Mouse (Mus musculus): ENCODE data around the gene Hmx1. TPM values are rescaled to one million over a fixed set of nuclear protein-coding genes. Genes with fewer than 3 reads are reported as not detected.

Gene Hmx1
- polyA plus RNA-seq, 1 experiment from 2014 or later, result 0.11 TPM

DNA sequence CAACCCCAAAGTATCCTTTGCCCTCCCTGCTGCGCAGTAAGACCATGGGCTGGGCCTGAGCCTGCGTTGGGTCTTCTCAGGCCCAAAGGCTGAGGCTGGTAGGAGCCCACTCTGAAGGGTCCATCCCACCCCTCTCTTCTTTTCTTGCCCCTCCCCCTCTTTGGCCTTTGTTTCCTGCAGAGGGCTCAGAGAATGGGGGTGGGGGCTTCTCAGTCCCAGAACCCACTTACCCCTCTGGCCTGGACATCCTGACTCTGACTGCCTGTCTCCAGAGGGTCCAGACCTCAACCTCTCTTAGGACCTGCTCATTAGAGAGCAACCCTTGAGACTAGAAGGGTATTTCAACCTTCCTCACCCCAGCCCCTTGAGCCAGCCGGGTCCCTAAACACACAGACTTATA, 1.0 kb downstream of the Hmx1 start:
- Histone ChIP-seq H3K27me3 (peaks cover 100% of the 10 kb centered on the region), H3K4me3 (no peak overlapping the region), H3K36me3 (no peaks in the 10 kb centered on the region), H3K9me3 (no peaks in the 10 kb centered on the region), H3K27ac (no peak overlapping the region), H3K4me2 (replicated peaks) (no peak overlapping the region), H3K9ac (no peak overlapping the region), H3K4me1 (peaks cover 24% of the 10 kb centered on the region)
- 7% methylated on average over 3 of the region's 3 CpGs for WGBS
- ATAC-seq (ENCODE audit: low FRiP score, low read depth), result no peak

DNA sequence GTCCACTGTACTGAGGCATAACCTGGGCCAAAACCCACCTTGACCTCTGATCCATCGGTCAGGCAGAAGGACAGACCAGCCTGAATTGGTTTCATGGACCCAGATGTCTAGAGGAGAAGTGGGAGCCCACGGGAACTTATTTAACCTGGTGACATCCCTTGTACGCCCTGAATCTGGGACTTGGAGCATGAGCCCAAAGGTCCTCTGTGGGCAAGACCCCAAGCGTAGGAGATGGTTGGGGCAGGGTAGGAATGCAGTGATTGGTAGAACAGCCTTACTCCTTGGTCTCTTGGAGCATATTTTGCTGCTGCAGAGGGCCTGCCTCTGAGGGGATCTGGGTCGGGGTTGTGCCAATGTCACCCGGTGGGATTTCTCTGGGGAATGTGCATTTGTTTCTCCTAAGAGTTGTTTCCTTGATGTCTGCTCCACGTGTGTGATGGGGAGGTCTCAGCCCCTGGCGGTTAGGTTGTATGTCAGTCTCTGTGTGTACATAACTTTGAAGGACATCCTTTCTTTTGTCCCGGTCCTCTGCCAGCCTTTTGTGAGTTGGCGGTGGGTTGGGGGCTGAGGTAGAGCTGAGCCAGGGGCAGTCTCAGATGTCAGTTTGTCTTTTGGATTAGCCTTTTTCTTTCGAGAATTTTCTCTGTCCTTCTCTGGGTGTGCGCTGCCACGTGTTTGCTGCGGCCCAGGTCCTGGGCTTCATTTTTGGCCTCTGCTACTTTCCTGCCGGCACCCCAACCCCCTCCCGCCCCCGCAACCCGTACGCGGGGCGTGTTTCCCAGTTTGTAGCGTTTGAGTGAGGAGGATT, 2.1 kb downstream of the Hmx1 start:
- no peak overlapping the region for H3K9ac ChIP-seq
- WGBS, result 5% methylated on average over 22 of the region's 22 CpGs
- H3K4me2 ChIP-seq (replicated peaks), result peak overlapping the region; percentile 66
- H3K36me3 ChIP-seq, result no peaks in the 10 kb centered on the region
- peak overlapping the region; percentile 42 for H3K4me3 ChIP-seq
- peaks cover 100% of the 10 kb centered on the region for H3K27me3 ChIP-seq
- ATAC-seq (ENCODE audit: low FRiP score, low read depth), result no peak
- no peak overlapping the region for H3K27ac ChIP-seq
- H3K4me1 ChIP-seq, result peaks cover 28% of the 10 kb centered on the region
- H3K9me3 ChIP-seq, result no peaks in the 10 kb centered on the region

DNA sequence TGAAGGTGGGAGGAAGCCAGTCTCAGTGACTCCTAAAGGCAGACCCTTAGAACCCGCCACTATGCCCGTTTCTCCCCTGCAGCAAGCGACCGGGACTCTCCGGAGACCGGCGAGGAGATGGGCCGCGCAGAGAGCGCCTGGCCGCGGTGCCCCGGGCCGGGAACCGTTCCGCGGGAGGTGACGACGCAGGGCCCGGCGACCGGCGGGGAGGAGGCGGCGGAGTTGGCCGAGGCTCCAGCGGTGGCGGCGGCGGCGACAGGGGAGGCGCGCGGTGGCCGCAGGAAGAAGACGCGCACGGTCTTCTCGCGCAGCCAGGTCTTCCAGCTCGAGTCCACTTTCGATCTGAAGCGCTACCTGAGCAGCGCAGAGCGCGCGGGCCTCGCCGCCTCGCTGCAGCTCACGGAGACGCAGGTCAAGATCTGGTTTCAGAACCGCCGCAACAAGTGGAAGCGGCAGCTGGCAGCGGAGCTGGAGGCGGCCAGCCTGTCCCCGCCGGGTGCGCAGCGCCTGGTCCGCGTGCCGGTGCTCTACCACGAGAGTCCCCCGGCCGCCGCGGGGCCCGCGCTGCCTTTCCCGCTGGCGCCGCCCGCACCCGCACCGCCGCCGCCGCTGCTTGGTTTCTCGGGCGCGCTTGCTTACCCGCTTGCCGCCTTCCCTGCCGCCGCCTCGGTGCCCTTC, 2.9 kb downstream of the Hmx1 start:
- Histone ChIP-seq H3K27ac (no peak overlapping the region), H3K9me3 (no peaks in the 10 kb centered on the region), H3K36me3 (no peaks in the 10 kb centered on the region), H3K9ac (no peak overlapping the region), H3K4me1 (peaks cover 29% of the 10 kb centered on the region), H3K4me3 (peak overlapping the region; percentile 42), H3K4me2 (replicated peaks) (peak overlapping the region; percentile 66), H3K27me3 (peaks cover 98% of the 10 kb centered on the region)
- under 1% methylated on average over 81 of the region's 88 CpGs for WGBS
- no peak for ATAC-seq (ENCODE audit: low FRiP score, low read depth)

DNA sequence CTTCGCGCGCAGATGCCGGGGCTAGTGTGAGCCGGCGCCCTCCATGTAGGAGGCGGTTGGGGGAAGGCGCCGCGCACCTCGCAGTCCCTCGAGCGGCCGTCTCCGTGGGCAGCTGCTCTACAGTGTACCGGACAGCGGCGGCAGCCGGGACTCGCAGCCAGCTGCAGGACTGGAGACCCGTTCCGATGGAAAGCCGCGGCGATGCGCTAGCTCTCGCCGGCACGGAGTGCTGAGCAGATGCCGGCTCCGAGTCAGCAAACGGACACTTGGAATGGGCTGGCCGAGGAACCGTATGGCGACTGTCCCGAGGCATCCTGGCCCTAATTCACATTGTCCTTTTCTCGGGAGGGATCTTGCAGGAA, 3.4 kb downstream of the Hmx1 start:
- ATAC-seq (ENCODE audit: low FRiP score, low read depth), result no peak
- no peak overlapping the region for H3K27ac ChIP-seq
- no peak overlapping the region for H3K9ac ChIP-seq
- peak overlapping the region; percentile 66 for H3K4me2 ChIP-seq (replicated peaks)
- peak overlapping the region; percentile 42 for H3K4me3 ChIP-seq
- H3K27me3 ChIP-seq, result peaks cover 98% of the 10 kb centered on the region
- peaks cover 34% of the 10 kb centered on the region for H3K4me1 ChIP-seq
- WGBS, result under 1% methylated on average over 34 of the region's 37 CpGs
- no peaks in the 10 kb centered on the region for H3K9me3 ChIP-seq
- no peaks in the 10 kb centered on the region for H3K36me3 ChIP-seq

DNA sequence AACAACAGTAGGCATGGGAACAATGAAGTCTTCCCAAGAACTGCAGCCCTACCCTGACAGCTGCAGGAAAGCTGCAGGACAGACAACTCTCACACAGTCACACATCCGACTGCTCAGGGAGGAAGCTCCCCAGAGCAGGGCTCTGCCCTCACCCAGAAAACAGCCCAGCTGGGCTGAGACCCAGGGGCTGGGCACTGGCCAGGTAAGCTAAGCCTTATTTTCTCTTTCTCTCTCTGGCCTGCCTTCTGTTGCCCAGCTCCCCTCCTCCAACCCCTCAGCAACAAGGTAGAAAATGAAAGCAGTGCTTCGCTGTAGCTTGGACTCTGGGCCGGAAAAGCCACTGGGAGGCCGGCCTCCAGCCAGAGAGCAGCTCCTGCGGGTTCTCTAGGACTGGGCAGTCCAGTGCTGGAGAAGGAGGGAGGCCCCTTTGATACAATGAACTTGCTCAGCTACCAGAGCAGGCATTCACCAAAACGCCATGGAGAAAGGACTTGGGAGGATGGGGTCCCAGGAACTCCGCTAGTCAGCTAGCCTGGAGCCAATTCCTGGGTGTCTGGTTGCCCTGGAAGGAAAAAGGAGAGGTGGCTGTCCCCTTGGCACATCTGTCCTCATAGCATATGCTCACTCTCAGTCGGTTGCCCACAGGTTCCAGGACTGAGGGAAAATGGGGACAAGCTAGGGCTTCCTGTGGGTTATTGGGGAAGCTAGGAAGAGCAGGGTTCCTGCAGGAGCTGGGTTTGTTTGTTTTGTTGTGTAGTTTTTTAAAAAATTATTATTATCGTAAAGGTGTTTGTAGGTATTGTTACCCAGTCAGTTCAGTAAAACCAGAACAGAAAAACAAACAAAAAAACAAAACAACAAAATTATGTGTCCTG, 6.9 kb downstream of the Hmx1 start:
- no peaks in the 10 kb centered on the region for H3K9me3 ChIP-seq
- H3K4me1 ChIP-seq, result peaks cover 35% of the 10 kb centered on the region
- H3K36me3 ChIP-seq, result no peaks in the 10 kb centered on the region
- ATAC-seq (ENCODE audit: low FRiP score, low read depth), result no peak
- WGBS, result 4% methylated on average over 9 of the region's 9 CpGs
- no peak overlapping the region for H3K4me2 ChIP-seq (replicated peaks)
- H3K27ac ChIP-seq, result no peak overlapping the region
- peaks cover 98% of the 10 kb centered on the region for H3K27me3 ChIP-seq
- no peak overlapping the region for H3K9ac ChIP-seq
- H3K4me3 ChIP-seq, result no peak overlapping the region

DNA sequence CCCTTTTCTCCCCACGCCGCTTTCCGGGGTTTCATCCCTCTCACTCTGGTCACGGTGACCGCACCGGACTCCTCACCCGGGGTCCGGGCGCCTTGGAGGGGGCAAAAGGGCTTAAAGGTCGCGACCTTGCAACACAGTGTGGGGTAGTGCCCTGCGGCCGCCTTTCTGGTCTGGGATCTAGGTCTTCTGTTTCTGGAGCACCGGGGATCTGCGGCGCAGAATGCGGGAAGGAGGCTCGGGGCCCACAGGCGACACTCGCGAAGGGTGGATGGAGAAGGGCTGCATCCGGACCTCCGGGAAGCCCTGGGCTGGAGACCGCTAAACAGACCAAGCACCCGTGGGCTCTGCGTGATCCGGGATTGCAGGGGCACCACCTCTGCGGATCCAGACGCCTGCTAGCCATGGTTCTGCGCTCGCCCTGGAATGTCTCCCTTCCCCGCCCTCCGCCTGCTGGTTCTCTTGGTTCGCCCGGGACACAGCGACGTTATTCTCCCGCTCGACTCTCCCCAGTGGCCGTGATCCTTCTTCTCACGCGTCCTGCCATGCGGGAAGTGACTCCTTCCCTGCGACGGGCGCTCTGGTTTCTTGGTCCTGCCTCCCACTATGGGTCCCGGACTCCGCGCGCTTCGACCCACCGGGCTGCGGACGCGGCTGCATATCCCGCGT, 8.2 kb downstream of the Hmx1 start:
- peaks cover 27% of the 10 kb centered on the region for H3K4me1 ChIP-seq
- no peak for ATAC-seq (ENCODE audit: low FRiP score, low read depth)

DNA sequence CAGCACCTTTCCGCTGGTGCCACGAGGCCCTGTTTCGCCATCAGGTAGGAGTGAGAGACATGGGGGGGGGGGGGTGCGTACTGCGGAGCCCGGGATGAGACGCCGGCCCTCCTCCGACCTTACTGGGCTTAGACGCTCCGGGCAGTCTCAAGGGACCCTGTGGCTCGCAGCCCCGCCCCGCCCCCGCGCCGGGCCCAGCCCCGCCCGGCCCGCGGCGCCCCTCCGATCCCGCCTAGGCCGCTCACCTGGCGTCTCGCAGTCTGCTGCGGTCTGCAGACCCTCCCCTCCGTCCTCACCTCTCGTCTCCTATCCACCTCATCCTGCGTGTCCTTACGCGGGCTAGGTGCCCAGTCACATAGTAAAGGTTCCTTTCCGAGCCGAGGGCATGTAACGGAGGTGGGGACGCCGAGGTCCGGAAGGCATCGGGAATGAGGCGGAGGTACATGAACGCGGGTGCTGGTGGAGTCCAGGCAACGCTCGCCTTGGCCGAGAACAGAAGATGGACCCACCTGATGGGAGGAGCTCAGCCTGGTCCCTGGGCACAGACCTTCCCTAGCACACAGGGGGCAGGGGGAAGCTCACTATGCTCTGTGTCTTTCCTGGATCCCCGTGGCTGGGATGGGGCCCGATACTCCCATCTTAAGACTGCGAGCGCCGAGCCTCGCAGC, 8.9 kb downstream of the Hmx1 start:
- Histone ChIP-seq H3K27me3 (peaks cover 98% of the 10 kb centered on the region), H3K4me1 (peaks cover 22% of the 10 kb centered on the region), H3K27ac (no peak overlapping the region), H3K9me3 (no peaks in the 10 kb centered on the region), H3K4me2 (replicated peaks) (peak overlapping the region; percentile 53), H3K36me3 (no peaks in the 10 kb centered on the region), H3K4me3 (peak overlapping the region; percentile 31), H3K9ac (no peak overlapping the region)
- under 1% methylated on average over 48 of the region's 52 CpGs for WGBS
- ATAC-seq (ENCODE audit: low FRiP score, low read depth), result no peak

More for the DNA sequence above, 8.2 kb downstream of the Hmx1 start:
- Histone ChIP-seq H3K9ac (no peak overlapping the region), H3K27me3 (peaks cover 98% of the 10 kb centered on the region), H3K9me3 (no peaks in the 10 kb centered on the region), H3K4me2 (replicated peaks) (peak overlapping the region; percentile 53), H3K27ac (no peak overlapping the region), H3K4me3 (peak overlapping the region; percentile 31), H3K36me3 (no peaks in the 10 kb centered on the region)
- WGBS, result under 1% methylated on average over 57 of the region's 57 CpGs

DNA sequence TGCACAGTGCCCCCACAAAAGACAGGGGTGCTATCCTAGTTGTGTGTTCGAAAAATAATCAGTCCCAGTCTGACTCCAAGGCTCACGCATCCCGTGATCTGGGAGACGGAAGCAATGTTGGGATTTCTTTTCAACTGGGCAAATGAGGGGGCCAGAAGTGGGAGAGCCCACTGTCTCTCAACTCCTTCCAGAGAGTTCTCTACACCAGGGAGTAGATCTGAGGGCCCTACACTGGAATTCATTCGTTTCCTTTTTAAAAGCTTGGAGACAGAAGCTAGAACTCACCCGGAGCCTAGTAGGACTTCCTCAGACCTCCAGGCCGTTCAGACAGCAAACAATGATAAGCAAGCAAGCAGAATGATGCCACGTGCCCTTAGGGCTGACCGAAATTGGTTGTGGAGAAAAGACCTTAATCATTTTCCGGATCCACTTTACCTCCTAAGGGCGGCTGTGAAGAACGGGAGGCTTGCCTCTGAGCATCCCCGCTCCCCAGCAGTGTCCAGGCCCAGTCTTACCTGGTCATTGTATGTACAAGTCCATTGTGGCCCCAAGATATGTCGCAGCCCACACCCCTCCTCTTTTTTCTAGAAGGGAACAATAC, 9.5 kb downstream of the Hmx1 start:
- Histone ChIP-seq H3K9ac (no peak overlapping the region), H3K27me3 (peaks cover 98% of the 10 kb centered on the region), H3K27ac (no peak overlapping the region), H3K9me3 (no peaks in the 10 kb centered on the region), H3K4me2 (replicated peaks) (no peak overlapping the region), H3K4me3 (peak overlapping the region; percentile 31; the same call in 1 of the 2 replicates), H3K4me1 (peaks cover 22% of the 10 kb centered on the region), H3K36me3 (no peaks in the 10 kb centered on the region)
- under 1% methylated on average over 14 of the region's 14 CpGs for WGBS
- no peak for ATAC-seq (ENCODE audit: low FRiP score, low read depth)

DNA sequence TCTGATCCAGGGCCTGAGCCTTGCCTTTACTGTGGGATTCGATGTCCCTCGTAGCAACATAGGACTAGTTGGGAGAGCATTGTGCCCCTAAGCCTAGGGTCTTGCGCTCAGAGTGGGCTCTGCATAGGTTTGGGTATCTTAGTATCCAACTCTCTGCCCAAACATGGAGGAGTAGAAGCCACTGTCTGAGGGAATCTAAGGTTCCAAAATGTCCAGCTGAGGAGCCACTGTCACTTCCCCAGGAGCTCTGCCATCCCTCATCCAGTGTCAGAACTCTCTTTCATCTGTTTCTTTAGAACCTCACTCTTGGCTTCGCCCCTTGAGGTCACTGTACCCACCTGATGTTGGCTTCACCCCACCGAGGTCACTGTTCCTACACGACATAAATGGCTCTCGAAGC, 10.2 kb downstream of the Hmx1 start:
- no peak overlapping the region for H3K4me3 ChIP-seq
- H3K27me3 ChIP-seq, result peaks cover 98% of the 10 kb centered on the region
- ATAC-seq (ENCODE audit: low FRiP score, low read depth), result no peak
- H3K36me3 ChIP-seq, result no peaks in the 10 kb centered on the region
- no peak overlapping the region for H3K27ac ChIP-seq
- 2% methylated on average over 7 of the region's 7 CpGs for WGBS
- no peak overlapping the region for H3K9ac ChIP-seq
- no peak overlapping the region for H3K4me2 ChIP-seq (replicated peaks)
- peaks cover 22% of the 10 kb centered on the region for H3K4me1 ChIP-seq
- no peaks in the 10 kb centered on the region for H3K9me3 ChIP-seq

DNA sequence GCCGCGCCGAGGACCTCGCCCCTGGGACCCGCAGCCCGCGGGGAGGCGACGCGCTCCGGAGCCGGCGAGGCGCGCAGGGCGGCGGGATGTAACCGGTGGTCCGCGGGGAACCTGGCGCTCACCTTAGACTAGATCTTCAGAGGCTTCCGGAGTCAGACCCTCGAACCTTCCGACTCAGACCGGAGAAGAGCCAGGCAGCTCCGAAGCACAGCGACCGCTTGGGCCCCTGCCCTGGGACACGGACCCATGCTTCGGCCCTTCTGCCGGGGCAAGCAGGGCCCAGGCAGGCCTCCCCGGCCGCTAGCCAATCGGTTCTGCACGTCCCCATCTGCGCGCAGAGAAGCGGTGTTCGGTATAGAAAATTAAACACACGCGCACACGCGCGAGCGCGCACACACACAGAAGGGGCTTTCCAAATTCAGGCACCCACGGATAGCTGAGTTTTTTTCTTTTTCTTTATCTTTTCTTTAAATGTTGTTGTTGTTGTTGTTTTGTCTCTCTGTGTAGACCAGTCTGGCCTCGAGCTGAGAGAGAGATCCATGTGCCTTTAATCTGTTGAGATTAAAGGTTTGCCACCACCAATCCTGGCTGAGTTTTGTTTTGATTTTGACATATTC, 10.9 kb downstream of the Hmx1 start:
- H3K4me1 ChIP-seq, result peaks cover 22% of the 10 kb centered on the region
- no peaks in the 10 kb centered on the region for H3K9me3 ChIP-seq
- H3K4me2 ChIP-seq (replicated peaks), result peak overlapping the region; percentile 23; the same call in 1 of the 2 replicates
- ATAC-seq (ENCODE audit: low FRiP score, low read depth), result no peak
- no peak overlapping the region for H3K9ac ChIP-seq
- peaks cover 98% of the 10 kb centered on the region for H3K27me3 ChIP-seq
- no peaks in the 10 kb centered on the region for H3K36me3 ChIP-seq
- no peak overlapping the region for H3K27ac ChIP-seq
- H3K4me3 ChIP-seq, result no peak overlapping the region; the same call in 1 of the 2 replicates
- WGBS, result under 1% methylated on average over 48 of the region's 48 CpGs

All from limb, embryonic 13.5 days (tissue).